Mouse (Mus musculus) neural tube, embryonic 14.5 days (tissue): Measurements from ENCODE around the gene Slc37a4. TPM values are rescaled to one million over a fixed set of nuclear protein-coding genes. Genes with fewer than 3 reads are reported as not detected.

ENCODE experiments used
- ATAC-seq: fragments of 200-750 bp; cut with Nextera tagmentation; 2 replicates; pipeline ENCODE4 v1.8.0; 2017; ENCODE audit warnings: low read depth, mild to moderate bottlenecking, moderate TSS enrichment, moderate library complexity
- H3K27ac ChIP-seq: fragments of 300-500 bp; sonication (generic); 2 replicates; pipeline ENCODE4 v1.5.1; 2014; ENCODE audit warnings: low read depth, mild to moderate bottlenecking, control low read depth, low read length, moderate library complexity, mixed read lengths
- H3K27me3 ChIP-seq: fragments of 300-500 bp; sonication (generic); 2 replicates; pipeline ENCODE4 v1.6.1; 2014; ENCODE audit warnings: low read length; ENCODE audit not compliant: control insufficient read depth, insufficient read depth
- H3K36me3 ChIP-seq: fragments of 300-500 bp; sonication (generic); 2 replicates; pipeline ENCODE4 v1.6.1; 2014; ENCODE audit warnings: low read length, mixed read lengths; ENCODE audit not compliant: control insufficient read depth, insufficient read depth
- H3K4me1 ChIP-seq: fragments of 300-500 bp; sonication (generic); 2 replicates; pipeline ENCODE4 v1.6.1; 2014; ENCODE audit warnings: low read length; ENCODE audit not compliant: control insufficient read depth, insufficient read depth
- H3K4me2 ChIP-seq: fragments of 300-500 bp; sonication (generic); 2 replicates; pipeline ENCODE4 v1.6.1; 2014; ENCODE audit warnings: mild to moderate bottlenecking, low read depth, low read length, control low read depth
- H3K4me3 ChIP-seq: fragments of 300-500 bp; sonication (generic); 2 replicates; pipeline ENCODE4 v1.5.1; 2014; ENCODE audit warnings: low read depth, low read length, control low read depth, mixed read lengths
- H3K9ac ChIP-seq: fragments of 300-500 bp; sonication (generic); replicated peaks from 2 replicates; pipeline ENCODE4 v1.6.1; 2014; ENCODE audit warnings: low read depth, mild to moderate bottlenecking, control low read depth, low read length, mixed read lengths
- H3K9me3 ChIP-seq: fragments of 300-500 bp; sonication (generic); 2 replicates; pipeline ENCODE4 v1.6.1; 2016; ENCODE audit warnings: low read length; ENCODE audit not compliant: control insufficient read depth
- WGBS: fragments of 180-500 bp; shearing (Covaris S2); extraction: QIAGEN DNeasy Blood & Tissue Kit; methylation state at CpG from one replicate; pipeline ENCODE4 v1.1.7; 2014; 5-methylcytosine and 5-hydroxymethylcytosine counted together
- polyA plus RNA-seq: library from polyadenylated mRNA; unstranded; fragments of >200 nt; fragmentation: Nextera tagmentation; extraction: Ambion mirVana; gene quantifications from 2 replicates; pipeline ENCODE4 v1.2.1, GENCODE M21; 2014

The Slc37a4 gene
- polyA plus RNA-seq: 70.9 and 78.8 TPM in 2 replicates

- peak; percentile 97 for ATAC-seq
- H3K4me2 ChIP-seq: peak within 1 kb of the TSS; percentile 91
- H3K9ac ChIP-seq: peak within 1 kb of the TSS; percentile 76
- H3K9me3 ChIP-seq: no peaks in the 10 kb centered on the region
- H3K4me1 ChIP-seq: peaks cover 19% of the 10 kb centered on the region
- H3K27me3 ChIP-seq: no peaks in the 10 kb centered on the region
- peak within 1 kb of the TSS; percentile 87 for H3K4me3 ChIP-seq
- WGBS: under 1% methylated on average over 43 of the region's 43 CpGs
- H3K27ac ChIP-seq: peak within 1 kb of the TSS; percentile 87
- peaks cover 18% of the 10 kb centered on the region for H3K36me3 ChIP-seq
Observed at GRCm38 (mm10) chr9:44396684-44397411, at the start of gene Slc37a4. Slc37a4 (plus strand) TSS chr9:44396852.

GRCm38 (mm10) chr9:44347166-44347565 is 49.5 kb upstream of the Slc37a4 start:
- WGBS: 96% methylated on average over 9 of the region's 9 CpGs

GRCm38 (mm10) chr9:44347621-44348020 is 49.0 kb upstream of the Slc37a4 start:
- H3K4me3 ChIP-seq: no peak overlapping the region
- H3K4me2 ChIP-seq: no peak overlapping the region
- H3K27me3 ChIP-seq: no peaks in the 10 kb centered on the region
- peaks cover 7% of the 10 kb centered on the region; the same call in 1 of the 2 replicates for H3K4me1 ChIP-seq
- no peak overlapping the region for H3K27ac ChIP-seq
- H3K36me3 ChIP-seq: peaks cover 40% of the 10 kb centered on the region
- 87% methylated on average over 4 of the region's 4 CpGs for WGBS
- H3K9ac ChIP-seq: no peak overlapping the region
- ATAC-seq: no peak
- no peaks in the 10 kb centered on the region for H3K9me3 ChIP-seq

More at GRCm38 (mm10) chr9:44347166-44347565, 49.5 kb upstream of the Slc37a4 start:
- H3K27ac ChIP-seq: no peak overlapping the region
- H3K4me3 ChIP-seq: no peak overlapping the region
- no peaks in the 10 kb centered on the region for H3K27me3 ChIP-seq
- no peak for ATAC-seq
- H3K4me2 ChIP-seq: no peak overlapping the region
- no peaks in the 10 kb centered on the region for H3K9me3 ChIP-seq
- no peak overlapping the region for H3K9ac ChIP-seq
- peaks cover 36% of the 10 kb centered on the region for H3K36me3 ChIP-seq
- H3K4me1 ChIP-seq: peaks cover 7% of the 10 kb centered on the region; the same call in 1 of the 2 replicates

GRCm38 (mm10) chr9:44348546-44348945 is 48.1 kb upstream of the Slc37a4 start:
- 100% methylated on average over 4 of the region's 4 CpGs for WGBS
- no peak overlapping the region for H3K4me3 ChIP-seq
- no peaks in the 10 kb centered on the region for H3K4me1 ChIP-seq
- ATAC-seq: no peak
- no peak overlapping the region for H3K27ac ChIP-seq
- no peaks in the 10 kb centered on the region for H3K9me3 ChIP-seq
- H3K4me2 ChIP-seq: no peak overlapping the region
- H3K27me3 ChIP-seq: no peaks in the 10 kb centered on the region
- no peak overlapping the region for H3K9ac ChIP-seq
- H3K36me3 ChIP-seq: peaks cover 47% of the 10 kb centered on the region

- Histone ChIP-seq H3K4me1 (no peaks in the 10 kb centered on the region), H3K36me3 (peaks cover 65% of the 10 kb centered on the region), H3K9ac (no peak overlapping the region), H3K27ac (no peak overlapping the region), H3K4me3 (no peak overlapping the region), H3K27me3 (no peaks in the 10 kb centered on the region), H3K9me3 (no peaks in the 10 kb centered on the region), H3K4me2 (no peak overlapping the region)
- ATAC-seq: no peak
- 99% methylated on average over 4 of the region's 4 CpGs for WGBS
Observed at GRCm38 (mm10) chr9:44351396-44351795, 45.3 kb upstream of the Slc37a4 start.

- no peak overlapping the region for H3K27ac ChIP-seq
- H3K36me3 ChIP-seq: peaks cover 65% of the 10 kb centered on the region
- no peak overlapping the region for H3K4me2 ChIP-seq
- H3K4me3 ChIP-seq: no peak overlapping the region
- H3K9me3 ChIP-seq: no peaks in the 10 kb centered on the region
- H3K4me1 ChIP-seq: no peaks in the 10 kb centered on the region
- no peak for ATAC-seq
- WGBS: 89% methylated on average over 10 of the region's 10 CpGs
- H3K27me3 ChIP-seq: no peaks in the 10 kb centered on the region
- H3K9ac ChIP-seq: no peak overlapping the region
Observed at GRCm38 (mm10) chr9:44352337-44352736, 44.3 kb upstream of the Slc37a4 start.

- WGBS: 97% methylated on average over 6 of the region's 6 CpGs
- no peaks in the 10 kb centered on the region for H3K27me3 ChIP-seq
- no peak overlapping the region for H3K4me2 ChIP-seq
- H3K4me1 ChIP-seq: no peaks in the 10 kb centered on the region
- no peaks in the 10 kb centered on the region for H3K9me3 ChIP-seq
- H3K4me3 ChIP-seq: no peak overlapping the region
- no peak overlapping the region for H3K27ac ChIP-seq
- ATAC-seq: no peak
- H3K36me3 ChIP-seq: peaks cover 66% of the 10 kb centered on the region
- H3K9ac ChIP-seq: no peak overlapping the region
Observed at GRCm38 (mm10) chr9:44353142-44353541, 43.5 kb upstream of the Slc37a4 start.

GRCm38 (mm10) chr9:44357207-44357606 is 39.4 kb upstream of the Slc37a4 start:
- ATAC-seq: no peak
- Histone ChIP-seq H3K9ac (no peak overlapping the region), H3K9me3 (no peaks in the 10 kb centered on the region), H3K4me1 (peaks cover 4% of the 10 kb centered on the region; the same call in 1 of the 2 replicates), H3K4me3 (no peak overlapping the region), H3K4me2 (no peak overlapping the region), H3K36me3 (peaks cover 47% of the 10 kb centered on the region), H3K27me3 (no peaks in the 10 kb centered on the region), H3K27ac (no peak overlapping the region)
- WGBS: 75% methylated on average over 4 of the region's 4 CpGs

- Histone ChIP-seq H3K4me2 (peak within 1 kb of the TSS; percentile 79), H3K27me3 (no peaks in the 10 kb centered on the region), H3K9ac (peak within 1 kb of the TSS; percentile 79), H3K4me3 (peak within 1 kb of the TSS; percentile 97), H3K36me3 (peaks cover 17% of the 10 kb centered on the region), H3K4me1 (peaks cover 4% of the 10 kb centered on the region; the same call in 1 of the 2 replicates), H3K9me3 (no peaks in the 10 kb centered on the region), H3K27ac (peak within 1 kb of the TSS; percentile 70)
- under 1% methylated on average over 44 of the region's 44 CpGs for WGBS
- ATAC-seq: peak; percentile 95
Observed at GRCm38 (mm10) chr9:44361190-44361917, 35.3 kb upstream of the Slc37a4 start, which contains the start of gene Vps11. Vps11 (minus strand) TSS chr9:44361670.
